In genomic region chr7:134348825-134349224, GRCm38 (mm10) we compare ENCODE assay signal across 9 mouse cellular contexts. TPM values are rescaled to one million over a fixed set of nuclear protein-coding genes. Genes with fewer than 3 reads are reported as not detected.
DNase-seq lines count a peak whose midpoint lies in the region; ATAC-seq and TF ChIP-seq lines count a peak whose summit lies in the region.
"Had no signal": no experiment of that assay in that cellular context is flagged by ENCODE, and none has a peak within 500 bp of the region (broad histone marks: within the 10 kb centered on the region; RNA-seq: fewer than 3 reads in every experiment).

No protein-coding gene starts in this region.

- no peaks in the 10 kb centered on the region for H3K9me3 ChIP-seq in liver, embryonic 14.5 days (ENCODE audit: control insufficient read depth, low read length)
- H3K9me3 ChIP-seq: neural tube, embryonic 12.5 days had no signal

- DNase-seq in 3134 (ENCODE audit: extremely low read depth, insufficient read length, low spot score) (peak; percentile 11), adipocyte (ENCODE audit: low spot score) (peak; percentile 72)
- DNase-seq in embryo, embryonic 11.5 days (ENCODE audit: low read depth, low spot score) = peak; percentile 31
- DNase-seq in heart, adult 2 months = peak; percentile 34 to 38
- peak; percentile 58 to 77 for DNase-seq in kidney, postnatal 25 days
- DNase-seq in liver, embryonic 14.5 days (ENCODE audit: low read depth in 3 of 3, low spot score in 3 of 3) = peak in 1 of 3 experiments; percentile 0
- DNase-seq in retina, postnatal 7 days (ENCODE audit: low read depth, low spot score) = peak; percentile 17
- DNase-seq in spleen, adult 12 weeks (ENCODE audit: low spot score) = no peak

- H3K27me3 ChIP-seq in heart, adult 2 months (ENCODE audit: control insufficient read depth, insufficient read depth, low read length) = no peaks in the 10 kb centered on the region
- no peaks in the 10 kb centered on the region for H3K27me3 ChIP-seq in liver, embryonic 14.5 days (ENCODE audit: control insufficient read depth, insufficient read depth, low read length)
- H3K27me3 ChIP-seq: neural tube, embryonic 12.5 days had no signal

- no peak overlapping the region for H3K27ac ChIP-seq in heart, adult 2 months
- H3K27ac ChIP-seq in liver, embryonic 14.5 days = no peak overlapping the region
- H3K27ac ChIP-seq: neural tube, embryonic 12.5 days had no signal

- H3K36me3 ChIP-seq in heart, adult 2 months (ENCODE audit: control insufficient read depth, insufficient read depth, low read length) = no peaks in the 10 kb centered on the region
- H3K36me3 ChIP-seq in liver, embryonic 14.5 days (replicated peaks; ENCODE audit: control insufficient read depth, insufficient read depth, low read depth) = no peaks in the 10 kb centered on the region
- H3K36me3 ChIP-seq: neural tube, embryonic 12.5 days had no signal

- H3K4me3 ChIP-seq in heart, adult 2 months = no peak overlapping the region
- no peak overlapping the region for H3K4me3 ChIP-seq in liver, embryonic 14.5 days (ENCODE audit: insufficient read depth in 1 of 2, low read depth in 2 of 2, low read length in 2 of 2)
- H3K4me3 ChIP-seq: neural tube, embryonic 12.5 days had no signal

- 27% methylated on average over 6 of the region's 6 CpGs for WGBS in heart, adult 2 months
- WGBS in liver, embryonic 14.5 days (ENCODE audit: insufficient replicate concordance) = 26% methylated on average over 6 of the region's 6 CpGs

- no peak overlapping the region for H3K4me2 ChIP-seq in liver, embryonic 14.5 days (ENCODE audit: low read depth)
- H3K4me2 ChIP-seq: neural tube, embryonic 12.5 days had no signal

- H3K4me1 ChIP-seq in heart, adult 2 months (ENCODE audit: control insufficient read depth, insufficient read depth, low read length) = no peaks in the 10 kb centered on the region
- H3K4me1 ChIP-seq in liver, embryonic 14.5 days (replicated peaks; ENCODE audit: control insufficient read depth in 2 of 2, insufficient read depth in 2 of 2, low read length in 1 of 2) = no peaks in the 10 kb centered on the region
- H3K4me1 ChIP-seq: neural tube, embryonic 12.5 days had no signal

- intact Hi-C loops in heart, adult 2 months (cut with DNase I) = loop anchor here (1.0 to 2.0 kb wide), 4 partner anchors 86 to 544 kb away; no protein-coding TSS in a partner anchor

- TF ChIP-seq CTCF in heart, adult 2 months (IDR thresholded peaks at IDR 0.05) = peak; percentile 91
- peak; percentile 59 for TF ChIP-seq CTCF in liver, embryonic 14.5 days (IDR thresholded peaks at IDR 0.05; ENCODE audit: low read depth)

- H3K79me2 ChIP-seq in heart, adult 2 months (replicated peaks; ENCODE audit: control insufficient read depth, insufficient read depth, low read length) = no peaks in the 10 kb centered on the region

- TF ChIP-seq POLR2A in heart, adult 2 months (IDR thresholded peaks at IDR 0.05; ENCODE audit: insufficient read depth, low read depth, low read length) = no peak

- 0 out of 2 replicates have a peak, but pooled peaks have one; percentile 66 for TF ChIP-seq EP300 in heart, adult 2 months (IDR thresholded peaks at IDR 0.05; ENCODE audit: insufficient read depth, low read depth, low read length)
- TF ChIP-seq EP300 in liver, embryonic 14.5 days (IDR thresholded peaks at IDR 0.05; ENCODE audit: low read depth) = no peak

- H3K9ac ChIP-seq in heart, adult 2 months (ENCODE audit: low read depth, low read length) = no peak overlapping the region
- H3K9ac ChIP-seq in liver, embryonic 14.5 days (replicated peaks) = no peak overlapping the region
- H3K9ac ChIP-seq: neural tube, embryonic 12.5 days had no signal

- ATAC-seq in liver, embryonic 14.5 days (ENCODE audit: insufficient read depth) = no peak

RNA-seq across cellular contexts. Expression of gene D7Ertd443e, which starts 36.6 kb away (rescaled TPM):
- 1 to 10 TPM; 3.5 to 6.1 TPM for total RNA-seq in heart, adult 2 months (2021)
- 0.70 and 1.5 TPM in 2 replicates for polyA plus RNA-seq in heart, adult 2 months (2012; rRNA removed)
- polyA plus RNA-seq in liver, embryonic 14.5 days (2012; rRNA removed) = 0.02 TPM in 1 of 2 replicates, not detected in the other
- not detected in 2 replicates for polyA plus RNA-seq in liver, embryonic 14.5 days (2014; fragmentation: Nextera tagmentation; extraction: Ambion mirVana)
- polyA plus RNA-seq: neural tube, embryonic 12.5 days had no signal
